Mouse (Mus musculus) spleen, postnatal 4 days (tissue): ENCODE measurements around the gene Syngr3.
"Not testable (repeated sequence)": the region's sequence is repeated elsewhere in the genome, so short reads cannot be mapped to it uniquely, and the experiment has no call there.

Experiments
- DNase-seq, 2 experiments: peaks; one replicate each; pipeline ENCODE4 v3.0.0; 2022; ENCODE audit warnings: low spot score in 2 of 2

The Syngr3 gene

DNA sequence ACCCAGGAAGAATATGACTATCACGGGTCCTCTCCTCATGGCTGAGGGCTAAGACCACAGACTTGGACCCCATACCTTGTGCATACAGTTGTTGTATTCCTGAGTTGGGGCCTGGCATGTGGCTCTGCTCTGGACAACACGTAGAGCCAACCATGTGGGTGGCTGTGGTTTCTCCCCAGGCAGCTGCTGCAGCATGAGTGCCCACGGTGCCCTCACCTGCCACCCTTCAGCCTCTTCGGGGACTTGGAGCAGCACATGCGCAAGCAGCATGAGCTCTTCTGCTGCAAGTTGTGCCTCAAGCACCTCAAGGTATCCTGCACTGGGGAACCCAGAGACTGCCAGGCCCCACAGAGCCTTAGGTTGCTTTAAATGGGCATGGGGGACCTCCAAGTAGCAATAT lies 12.9 kb downstream of the Syngr3 start:
- no peak for DNase-seq

- DNase-seq: peak; percentile 81 to 90
These were observed 13.6 kb downstream of the Syngr3 start for GRCm38 (mm10) chr17:24676187-24676586.

DNA sequence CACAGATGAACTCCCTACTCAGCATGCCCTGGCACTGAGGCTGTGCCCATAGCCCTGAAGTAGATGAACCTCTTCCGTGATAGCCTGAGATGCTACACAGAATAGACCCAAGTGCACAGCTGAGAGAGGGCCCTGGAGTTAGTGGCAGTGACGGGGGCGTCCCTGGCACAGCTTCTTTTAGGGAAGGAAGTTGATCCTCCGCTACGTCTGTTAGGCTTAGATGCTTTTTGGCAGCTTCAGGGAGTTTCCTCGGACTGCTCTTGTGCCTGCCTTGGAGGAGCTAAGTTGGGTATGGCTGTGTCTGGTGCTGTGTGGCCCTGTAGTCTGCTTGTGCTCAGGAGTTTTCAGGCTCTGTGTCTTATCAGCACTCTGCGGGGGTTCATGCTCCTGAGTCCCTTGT lies 15.5 kb downstream of the Syngr3 start:
- DNase-seq: no peak

GRCm38 (mm10) chr17:24672141-24672540 lies 17.6 kb downstream of the Syngr3 start:
- no peak for DNase-seq

DNA sequence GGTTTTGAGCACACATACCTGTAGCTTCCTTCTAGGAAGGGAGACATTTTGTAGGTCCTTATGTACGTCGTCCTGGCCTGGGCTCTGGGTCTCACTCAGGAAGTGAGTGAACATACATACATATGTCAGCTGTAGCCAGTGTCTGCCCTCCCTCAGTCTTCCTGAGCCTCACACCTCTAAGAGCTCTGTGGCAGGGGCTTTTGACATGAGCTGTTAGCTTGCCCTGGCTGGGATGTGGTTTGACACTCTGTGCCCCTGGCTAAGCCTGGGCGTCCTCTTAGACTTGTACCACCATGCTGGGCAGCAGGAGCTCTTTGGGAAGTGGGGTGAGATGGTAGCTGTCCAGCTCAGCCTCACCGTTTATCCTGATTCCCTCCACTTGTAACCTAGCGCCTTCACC lies 18.4 kb downstream of the Syngr3 start:
- no peak for DNase-seq

GRCm38 (mm10) chr17:24670246-24670844 lies 19.4 kb downstream of the Syngr3 start:
- DNase-seq: no peak

DNA sequence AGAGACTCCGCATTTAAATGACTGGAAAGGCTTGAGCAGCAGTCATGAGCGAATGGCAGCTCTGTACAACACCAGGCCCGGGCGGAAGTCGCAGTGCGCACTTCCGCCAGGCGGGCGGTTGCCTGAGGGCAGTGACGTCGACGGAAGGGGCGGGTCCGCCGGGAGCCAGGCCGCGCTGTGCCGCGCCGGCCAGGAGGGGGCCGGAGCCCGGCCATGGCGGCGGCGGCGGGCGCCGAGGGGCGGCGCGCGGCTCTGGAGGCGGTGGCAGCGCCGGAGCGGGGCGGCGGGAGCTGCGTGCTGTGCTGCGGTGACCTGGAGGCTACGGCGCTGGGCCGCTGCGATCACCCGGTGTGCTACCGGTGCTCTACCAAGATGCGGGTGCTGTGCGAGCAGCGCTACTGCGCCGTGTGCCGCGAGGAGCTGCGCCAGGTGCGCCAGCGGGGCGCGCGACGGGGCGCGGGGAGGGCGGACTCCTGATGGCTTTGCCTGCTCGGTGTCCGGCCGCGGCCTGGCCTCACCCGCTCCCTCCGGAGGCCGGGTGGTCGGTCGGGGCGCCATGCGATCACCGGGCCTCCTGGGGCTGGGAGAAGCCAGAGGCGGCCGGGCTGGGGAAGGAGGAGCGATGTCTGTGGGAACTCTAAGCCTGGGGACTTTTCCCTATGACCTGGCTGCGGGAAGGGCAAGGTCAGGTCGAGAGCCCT lies 20.1 kb downstream of the Syngr3 start, which contains the start of gene Zfp598:
Gene Zfp598 (plus strand): TSS at position 143 of the 701 bp plus-strand sequence.
- DNase-seq: peak; percentile 95 to 98

DNA sequence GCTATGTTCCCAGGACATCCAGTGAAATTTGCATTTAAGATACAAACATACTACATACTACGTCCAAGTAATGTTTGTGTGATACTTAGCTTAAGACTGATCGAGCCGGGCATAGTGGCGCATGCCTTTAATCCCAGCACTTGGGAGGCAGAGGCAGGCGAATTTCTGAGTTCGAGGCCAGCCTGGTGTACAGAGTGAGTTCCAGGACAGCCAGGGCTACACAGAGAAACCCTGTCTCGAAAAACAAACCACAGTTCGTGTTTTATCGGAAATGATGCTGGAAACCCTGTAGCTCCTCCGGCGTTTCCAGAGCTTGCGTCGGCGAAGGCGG lies 20.6 kb downstream of the Syngr3 start:
- not testable (repeated sequence) for DNase-seq

- DNase-seq: peak; percentile 64 to 80
These were observed 22.3 kb downstream of the Syngr3 start for GRCm38 (mm10) chr17:24667416-24667815.

GRCm38 (mm10) chr17:24667011-24667410 lies 22.7 kb downstream of the Syngr3 start:
- not testable (repeated sequence) for DNase-seq

DNA sequence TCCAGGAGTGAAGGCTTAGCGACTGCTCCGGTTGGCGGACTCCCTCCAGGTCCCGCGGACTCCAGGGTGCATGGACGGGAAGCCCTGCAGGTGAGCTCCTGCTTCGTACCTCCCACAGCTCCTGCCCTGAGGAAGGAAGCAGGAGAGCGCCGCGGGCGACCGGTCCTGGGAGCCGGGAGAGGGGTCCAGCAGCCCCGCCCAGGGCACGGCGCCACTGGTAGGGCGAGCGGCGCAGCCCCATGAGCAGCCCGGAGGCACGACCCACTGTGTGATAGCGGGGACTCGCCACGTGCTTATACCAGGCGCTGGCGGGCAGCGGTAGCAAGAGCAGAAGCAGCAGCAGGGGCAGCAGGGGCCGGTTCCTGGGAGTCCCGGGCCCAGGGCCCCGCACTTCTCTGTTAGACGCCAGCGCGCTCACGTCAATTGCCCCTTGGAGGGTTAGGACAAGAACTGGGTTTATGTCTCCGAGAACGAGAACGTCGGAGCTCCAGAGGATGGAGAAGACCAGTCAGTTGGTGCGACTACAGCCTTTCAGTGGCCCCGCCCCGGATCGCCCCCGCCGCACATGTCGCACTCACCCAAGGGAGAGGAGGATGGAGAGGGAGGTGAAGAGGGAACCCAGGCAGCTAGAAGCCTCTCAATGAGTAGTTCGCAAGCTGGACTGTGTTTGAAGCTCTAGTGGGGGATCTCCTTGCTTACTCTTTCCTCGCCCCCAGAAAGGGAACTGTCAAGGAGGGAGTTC lies 31.6 kb downstream of the Syngr3 start, which contains the start of gene Npw:
Gene Npw (minus strand): TSS at position 441 of the 742 bp plus-strand sequence.
- no peak for DNase-seq

GRCm38 (mm10) chr17:24654969-24655368 lies 34.8 kb downstream of the Syngr3 start:
- no peak for DNase-seq

DNA sequence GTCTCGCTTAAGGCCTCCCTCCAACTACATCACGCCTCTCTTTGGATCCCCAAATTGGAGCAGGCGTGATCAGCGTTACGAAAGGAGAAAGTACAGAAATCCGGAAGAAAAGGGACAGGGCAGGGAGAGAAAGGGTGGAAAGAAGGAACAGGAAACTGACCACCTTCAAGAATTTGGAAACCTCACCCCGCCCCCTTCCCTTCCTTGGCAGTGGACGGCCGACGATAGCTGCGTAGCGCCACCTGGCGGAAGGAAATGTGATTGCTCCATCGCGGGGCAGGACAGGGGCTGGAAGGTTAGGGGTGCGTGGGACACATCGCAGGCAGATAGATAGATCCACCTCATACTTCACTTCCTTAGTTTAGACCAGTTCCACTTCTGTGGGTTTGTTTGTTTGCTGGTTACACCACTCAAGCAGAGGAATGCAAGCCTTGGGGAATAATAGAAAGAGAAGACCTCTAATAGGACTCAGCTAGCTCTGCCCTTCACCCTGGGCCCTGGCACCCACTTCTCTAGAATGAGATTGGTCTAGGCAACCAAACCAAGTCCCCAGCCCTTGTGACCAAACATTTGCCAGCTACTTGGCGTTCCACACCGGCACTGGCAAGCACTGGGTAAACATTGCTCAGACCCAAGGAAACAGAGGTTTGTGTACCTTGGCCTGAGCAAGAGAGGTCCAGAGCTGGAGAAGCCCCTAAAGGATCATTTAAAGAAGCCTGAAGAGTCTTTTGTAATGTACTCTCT lies 35.6 kb downstream of the Syngr3 start:
- peak; percentile 71 to 89 for DNase-seq

DNA sequence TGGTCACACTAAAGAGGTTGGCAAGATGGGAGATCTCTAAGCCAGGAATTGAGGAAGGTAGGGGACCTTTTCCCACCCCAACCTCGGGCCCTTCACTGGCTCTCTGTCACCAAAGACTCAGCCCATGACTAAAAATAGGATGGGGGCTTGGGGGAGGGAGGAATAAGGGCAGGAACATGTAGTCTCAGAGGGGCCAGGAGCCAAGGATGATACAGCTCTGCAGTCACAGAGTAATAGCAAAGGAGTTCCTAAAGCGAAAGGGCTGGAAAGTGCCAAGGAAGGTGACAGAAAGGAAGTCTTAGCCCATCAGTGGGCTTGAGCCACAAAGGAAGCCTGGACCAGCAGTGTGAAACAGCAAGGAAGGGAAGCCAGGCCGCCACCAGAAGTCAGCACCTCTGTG lies 37.9 kb downstream of the Syngr3 start:
- DNase-seq: no peak

GRCm38 (mm10) chr17:24650766-24651165 lies 39.0 kb downstream of the Syngr3 start:
- no peak for DNase-seq

GRCm38 (mm10) chr17:24650070-24650616 lies 39.6 kb downstream of the Syngr3 start, which contains the start of gene Slc9a3r2:
Gene Slc9a3r2 (minus strand): TSS chr17:24650327.
- DNase-seq: peak in 1 of 2 experiments; percentile 69

GRCm38 (mm10) chr17:24649581-24650069 lies 40.1 kb downstream of the Syngr3 start:
- DNase-seq: peak in 1 of 2 experiments; percentile 70

DNA sequence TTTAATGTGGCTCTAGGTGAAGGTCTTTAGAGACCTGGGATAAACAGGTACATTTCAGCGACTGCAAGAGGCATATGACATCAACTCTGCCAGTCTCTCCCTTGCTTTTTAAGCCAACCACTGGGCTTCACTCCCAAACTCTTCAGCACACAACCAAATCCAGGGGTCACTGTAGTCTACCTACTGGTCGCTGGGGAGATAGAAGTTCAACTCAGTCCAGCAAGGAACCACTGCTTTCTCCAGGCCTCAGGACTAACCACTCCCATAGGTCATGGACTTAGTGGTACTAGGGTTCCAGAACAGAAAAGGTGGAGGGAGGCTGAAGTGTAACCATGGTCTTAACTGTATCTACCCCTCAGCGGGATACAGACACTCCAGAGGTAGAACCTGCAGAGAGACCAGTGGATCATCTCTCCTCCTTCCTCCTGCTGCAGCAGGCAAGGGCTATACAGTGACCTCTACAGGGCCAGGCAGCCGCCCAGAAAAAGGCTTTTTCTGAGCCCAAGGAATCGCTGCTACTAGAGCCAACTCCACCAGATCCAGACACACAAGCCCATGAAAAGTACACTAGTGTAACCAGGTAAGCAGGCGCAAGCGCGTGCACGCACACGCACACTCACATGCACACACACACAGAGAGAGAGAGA lies 40.9 kb downstream of the Syngr3 start:
- no peak for DNase-seq

- no peak for DNase-seq
These were observed 42.3 kb downstream of the Syngr3 start for GRCm38 (mm10) chr17:24647493-24647892.

DNA sequence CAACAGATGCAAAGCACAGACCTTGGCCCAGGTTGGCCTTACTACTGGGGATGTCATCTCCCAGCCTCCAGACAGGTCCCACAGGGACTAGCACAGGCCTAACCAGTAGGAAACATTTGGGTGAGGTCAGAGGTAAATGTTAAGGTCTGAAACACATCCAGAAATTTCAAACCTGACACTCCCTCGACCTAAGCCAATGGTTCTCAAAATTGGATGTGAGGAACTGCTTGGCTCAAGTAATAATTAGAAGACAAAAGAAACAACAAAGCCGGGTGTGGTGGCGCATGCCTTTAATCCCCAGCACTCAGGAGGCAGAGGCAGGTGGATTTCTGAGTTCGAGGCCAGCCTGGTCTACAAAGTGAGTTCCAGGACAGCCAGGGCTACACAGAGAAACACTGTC lies 43.4 kb downstream of the Syngr3 start:
- no peak for DNase-seq

GRCm38 (mm10) chr17:24645916-24646315 lies 43.8 kb downstream of the Syngr3 start:
- DNase-seq: no peak
